16 mouse cellular contexts compared by ENCODE assay signal in genomic region chr3:80307632-80308031, GRCm38 (mm10).
"Had no signal": no experiment of that assay in that cellular context is flagged by ENCODE, and none has a peak within 500 bp of the region (broad histone marks: within the 10 kb centered on the region; RNA-seq: fewer than 3 reads in every experiment).

No protein-coding gene starts in this region.

- DNase-seq: kidney, adult 18-20 months; kidney, adult 9 months; kidney, postnatal 10 days; kidney, postnatal 36 days; liver, embryonic 13.5 days; lung, adult 2 months; lung, postnatal 14 days; lung, postnatal 4 days; right cerebral cortex, postnatal 14 days; spleen, adult 18-20 months; thymus, adult 18-20 months; thymus, postnatal 36 days had no signal

- H3K4me3 ChIP-seq: liver, embryonic 13.5 days had no signal

- ATAC-seq: inflammation-experienced regulatory T-cells, adult 6 months; intestine, embryonic 16.5 days; midbrain, embryonic 16.5 days had no signal

- H3K9me3 ChIP-seq: liver, embryonic 13.5 days had no signal

- H3K36me3 ChIP-seq: liver, embryonic 13.5 days had no signal

- H3K4me1 ChIP-seq: liver, embryonic 13.5 days had no signal

- H3K4me2 ChIP-seq: liver, embryonic 13.5 days; midbrain, embryonic 11.5 days had no signal

- H3K9ac ChIP-seq: liver, embryonic 13.5 days had no signal

- H3K27ac ChIP-seq: liver, embryonic 13.5 days had no signal

- H3K27me3 ChIP-seq: liver, embryonic 13.5 days had no signal
